Mouse (Mus musculus) gastrocnemius, adult 2 months (tissue): ENCODE data around the gene Tldc1. TPM values are rescaled to one million over a fixed set of nuclear protein-coding genes. Genes with fewer than 3 reads are reported as not detected.

Experiments used
- DNase-seq: peaks from one replicate; pipeline ENCODE4 v3.0.0; 2022
- H3K27ac ChIP-seq: fragments of 200-600 bp; 2 replicates; pipeline ENCODE4 v1.8.1; 2022; ENCODE audit warnings: mild to moderate bottlenecking
- H3K4me3 ChIP-seq: fragments of 200-600 bp; 2 replicates; pipeline ENCODE4 v1.8.1; 2022; ENCODE audit warnings: mild to moderate bottlenecking, moderate library complexity
- CTCF ChIP-seq: fragments of 200-600 bp; IDR thresholded peaks from 2 replicates; pipeline ENCODE4 v1.8.1; 2022; ENCODE audit warnings: antibody characterized with exemption, mild to moderate bottlenecking, moderate library complexity
- intact Hi-C: fragments of 180-260 bp; cut with DNase I; formaldehyde crosslinking; loops from one replicate; pipeline ENCODE4 v1.15.1; 2025
- total RNA-seq, 2 experiments: library from RNA; stranded (reverse); gene quantifications; 2 replicates each; pipeline ENCODE4 v1.2.3; 2021

Tldc1 gene
- total RNA-seq, 2 experiments from 2014 or later: 3.0 to 3.3 TPM

DNA sequence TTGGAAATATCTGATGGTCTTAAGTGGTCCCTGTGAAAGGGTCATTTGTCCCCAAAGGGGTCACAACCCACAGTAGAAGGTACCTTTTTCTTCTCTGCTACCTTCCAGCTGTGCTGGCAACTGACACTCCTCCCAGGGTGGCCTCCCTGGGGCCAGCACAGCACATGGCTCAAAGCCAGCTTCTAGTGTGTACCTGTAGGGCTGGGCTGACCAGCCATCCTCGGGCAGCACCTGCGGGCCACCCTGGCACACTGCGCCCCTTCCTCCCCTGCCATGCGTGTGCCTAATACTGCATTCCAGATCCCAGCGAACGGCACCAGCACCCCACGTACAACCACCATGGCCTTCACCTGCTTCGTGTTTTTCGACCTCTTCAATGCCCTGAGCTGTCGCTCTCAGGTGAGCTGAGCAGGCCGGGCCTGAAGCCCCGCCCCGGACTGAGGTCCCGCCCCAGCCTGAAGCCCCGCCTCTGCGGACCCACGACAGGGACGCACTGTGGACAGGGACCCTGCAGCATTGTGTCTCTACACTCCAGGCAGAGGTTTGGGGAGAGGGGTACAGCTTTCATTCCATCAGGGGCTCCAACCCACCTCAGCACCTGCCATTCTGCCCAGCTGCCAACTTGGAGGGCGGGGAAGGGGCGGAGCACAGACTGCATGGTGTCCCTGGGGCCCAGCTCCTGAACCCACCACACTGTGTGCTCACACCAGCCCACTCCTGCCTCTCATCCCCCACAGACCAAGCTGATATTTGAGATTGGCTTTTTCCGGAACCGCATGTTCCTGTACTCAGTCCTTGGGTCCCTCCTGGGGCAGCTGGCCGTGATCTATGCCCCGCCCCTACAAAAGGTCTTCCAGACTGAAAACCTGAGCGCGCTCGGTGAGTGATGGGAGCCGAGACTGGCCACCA is 22.7 kb downstream of the Tldc1 start:
- TF ChIP-seq CTCF: no peak
- Histone ChIP-seq H3K27ac (no peak overlapping the region), H3K4me3 (peak overlapping the region; percentile 53)
- DNase-seq: no peak
- intact Hi-C loops: no loop called here

DNA sequence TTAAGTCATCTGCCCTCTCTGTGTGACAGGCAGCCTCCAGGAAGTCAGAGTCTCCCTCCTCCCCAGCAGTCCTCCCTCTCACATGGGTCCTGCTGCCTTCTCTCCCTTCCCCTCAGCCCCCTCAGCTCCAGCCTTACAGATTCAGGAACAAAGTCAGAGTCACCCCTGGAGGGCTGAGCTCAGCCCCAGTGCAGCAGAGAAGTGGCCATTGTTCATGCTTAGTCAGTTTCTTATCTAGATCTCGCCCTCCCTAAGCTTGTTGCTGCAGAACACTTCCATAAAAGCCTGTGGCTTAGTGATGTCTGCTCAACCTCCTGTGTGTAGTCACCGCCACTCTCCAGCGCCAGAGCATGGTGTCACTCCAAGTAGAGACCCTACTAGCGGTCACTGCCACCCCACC is 33.6 kb downstream of the Tldc1 start:
- H3K27ac ChIP-seq: no peak overlapping the region
- no peak for TF ChIP-seq CTCF
- H3K4me3 ChIP-seq: no peak overlapping the region
- intact Hi-C loops: loop anchor here (5.0 kb wide), 1 partner anchor 47 kb away; no protein-coding TSS in a partner anchor
- no peak for DNase-seq

DNA sequence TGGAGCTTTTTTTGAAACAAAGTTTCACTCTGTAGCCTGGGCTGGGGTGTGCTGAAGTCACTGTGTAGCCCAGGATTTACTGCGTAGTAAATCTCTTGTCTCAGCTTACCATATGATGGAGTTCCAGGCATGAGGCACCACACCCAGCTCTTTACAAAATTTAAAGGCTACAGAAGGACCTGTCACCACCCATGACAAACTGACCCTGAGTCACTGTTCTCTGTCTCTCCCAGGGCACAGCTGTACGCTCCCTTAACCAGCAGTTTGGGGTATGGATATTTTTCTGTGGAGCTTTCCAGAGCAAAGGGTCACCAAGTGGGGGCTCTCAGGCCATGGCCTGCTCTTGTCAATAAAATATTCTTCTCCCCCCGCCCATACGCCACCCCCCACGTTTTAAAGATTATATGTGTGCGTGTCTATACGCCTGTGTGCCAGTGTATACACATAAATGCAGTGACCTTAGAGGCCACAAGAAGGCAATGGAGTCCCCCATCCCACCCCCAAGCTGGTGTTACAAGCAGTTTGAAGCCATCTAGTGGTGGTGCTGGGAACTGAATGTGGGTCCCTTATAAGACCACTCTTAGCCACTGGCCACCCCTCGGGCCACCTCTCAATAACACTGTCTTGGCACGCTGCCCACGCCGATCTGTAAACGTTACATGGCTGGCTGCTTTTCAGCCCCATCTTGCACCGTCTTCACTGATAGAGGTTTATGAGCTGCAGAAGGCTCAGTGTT is 34.8 kb downstream of the Tldc1 start:
- H3K4me3 ChIP-seq: no peak overlapping the region
- intact Hi-C loops: loop anchor here (5.0 kb wide), 1 partner anchor 46 kb away; no protein-coding TSS in a partner anchor
- no peak overlapping the region for H3K27ac ChIP-seq
- peak; percentile 52 for DNase-seq
- peak; percentile 67 for TF ChIP-seq CTCF

DNA sequence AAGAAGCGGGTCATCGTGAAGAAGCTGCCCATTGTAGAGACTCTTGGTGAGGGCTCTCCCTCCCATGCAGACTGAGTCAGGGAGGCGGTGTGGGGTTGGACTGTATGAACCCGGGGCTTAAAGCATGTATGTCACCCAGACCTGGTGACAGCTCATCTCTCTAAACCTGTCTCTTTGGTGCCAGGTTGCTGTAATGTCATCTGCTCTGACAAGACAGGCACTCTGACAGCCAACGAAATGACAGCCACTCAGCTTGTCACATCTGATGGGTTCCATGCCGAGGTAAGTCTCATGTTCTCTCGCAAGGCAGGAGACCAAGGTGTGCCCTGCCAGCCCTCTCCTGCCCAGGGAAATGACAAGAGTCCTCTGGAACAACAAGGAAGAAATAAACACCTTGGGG is 35.8 kb downstream of the Tldc1 start:
- DNase-seq: no peak
- H3K27ac ChIP-seq: no peak overlapping the region
- TF ChIP-seq CTCF: no peak
- H3K4me3 ChIP-seq: no peak overlapping the region
- intact Hi-C loops: loop anchor here (5.0 kb wide), 1 partner anchor 45 kb away; no protein-coding TSS in a partner anchor

- no peak for TF ChIP-seq CTCF
- intact Hi-C loops: loop anchor here (5.0 kb wide), 1 partner anchor 43 kb away; no protein-coding TSS in a partner anchor
- DNase-seq: no peak
- H3K4me3 ChIP-seq: no peak overlapping the region
- H3K27ac ChIP-seq: no peak overlapping the region
These were observed 37.6 kb downstream of the Tldc1 start for GRCm38 (mm10) chr8:119740634-119741033.

- intact Hi-C loops: no loop called here
- TF ChIP-seq CTCF: no peak
- no peak overlapping the region for H3K4me3 ChIP-seq
These were observed 39.9 kb downstream of the Tldc1 start for GRCm38 (mm10) chr8:119738129-119738907.

DNA sequence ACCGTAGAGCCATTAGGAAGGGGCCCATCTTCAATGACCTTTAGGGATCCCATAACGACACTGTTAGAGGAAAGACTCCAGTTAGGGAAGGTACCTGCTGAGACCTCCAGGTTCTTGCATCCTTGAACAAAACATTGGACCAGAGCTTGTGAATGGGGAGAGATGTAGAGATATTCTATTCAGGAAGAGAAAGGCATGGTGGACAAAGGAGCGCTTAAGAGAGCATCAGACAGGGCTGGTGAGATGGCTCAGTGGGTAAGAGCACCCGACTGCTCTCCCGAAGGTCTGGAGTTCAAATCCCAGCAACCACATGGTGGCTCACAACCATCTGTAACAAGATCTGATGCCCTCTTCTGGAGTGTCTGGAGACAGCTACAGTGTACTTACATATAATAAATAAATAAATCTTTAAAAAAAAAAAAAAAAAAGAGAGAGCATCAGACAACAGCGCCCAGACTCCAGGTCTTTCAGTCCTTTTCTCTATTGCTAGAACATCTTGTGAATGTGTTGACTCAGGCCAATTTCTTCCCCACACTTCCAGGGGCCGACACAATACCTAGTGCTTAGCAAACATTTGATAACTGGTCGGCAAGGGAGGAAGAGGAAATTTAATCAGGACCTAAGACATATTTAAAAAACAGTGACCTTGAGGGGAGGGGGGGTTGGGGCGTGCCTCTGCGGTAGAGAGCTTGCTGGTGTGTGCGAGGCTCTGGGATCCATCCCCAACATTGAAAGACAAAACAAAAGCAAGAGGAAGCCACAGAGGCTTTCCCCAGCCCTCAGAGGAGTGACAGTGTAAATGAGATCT is 40.9 kb downstream of the Tldc1 start:
- intact Hi-C loops: no loop called here
- Histone ChIP-seq H3K27ac (no peak overlapping the region), H3K4me3 (no peak overlapping the region)
- no peak for DNase-seq
- no peak for TF ChIP-seq CTCF

More at GRCm38 (mm10) chr8:119738129-119738907, 39.9 kb downstream of the Tldc1 start:
- DNase-seq: no peak
- no peak overlapping the region for H3K27ac ChIP-seq

DNA sequence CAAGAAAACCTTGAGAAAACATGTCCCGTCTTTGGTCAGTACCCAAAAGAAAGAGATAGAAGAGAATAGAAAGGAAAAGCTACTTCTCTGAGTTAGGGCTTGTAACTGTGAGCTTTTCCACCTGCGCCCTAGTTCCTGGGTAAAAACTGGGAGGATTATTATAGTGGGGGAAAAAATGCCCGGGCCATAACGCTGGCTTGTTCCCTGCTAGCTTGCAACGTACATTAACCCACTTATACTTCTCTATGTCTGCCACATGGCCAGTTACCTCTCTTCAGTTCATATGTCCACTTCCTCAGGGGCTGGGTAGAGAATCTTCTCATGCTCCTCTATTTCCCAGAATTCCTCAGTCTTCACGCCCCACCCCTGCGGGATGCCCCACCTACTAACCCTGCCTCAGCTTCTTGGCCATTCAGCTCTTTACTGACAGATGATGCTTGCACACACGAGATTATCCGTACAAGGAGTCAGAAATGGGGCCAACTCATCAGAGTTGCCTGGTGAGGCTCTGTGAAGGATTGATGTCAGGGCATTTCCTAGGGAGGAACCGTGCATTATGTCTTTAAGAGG is 41.8 kb downstream of the Tldc1 start:
- Histone ChIP-seq H3K27ac (no peak overlapping the region), H3K4me3 (no peak overlapping the region)
- TF ChIP-seq CTCF: no peak
- DNase-seq: no peak
- intact Hi-C loops: no loop called here

- Histone ChIP-seq H3K4me3 (no peak overlapping the region), H3K27ac (no peak overlapping the region)
- no peak for TF ChIP-seq CTCF
- intact Hi-C loops: no loop called here
- no peak for DNase-seq
These were observed 46.1 kb downstream of the Tldc1 start for GRCm38 (mm10) chr8:119732072-119732471.

GRCm38 (mm10) chr8:119728351-119728895 is 49.8 kb downstream of the Tldc1 start:
- TF ChIP-seq CTCF: no peak
- no peak for DNase-seq
- H3K4me3 ChIP-seq: no peak overlapping the region
- intact Hi-C loops: no loop called here
- H3K27ac ChIP-seq: no peak overlapping the region

- TF ChIP-seq CTCF: no peak
- Histone ChIP-seq H3K27ac (no peak overlapping the region), H3K4me3 (no peak overlapping the region)
- intact Hi-C loops: no loop called here
- no peak for DNase-seq
These were observed 51.1 kb downstream of the Tldc1 start for GRCm38 (mm10) chr8:119727093-119727492.
